In genomic region chr14:25516640-25517591, GRCm38 (mm10) we compare ENCODE assay signal across 8 mouse cellular contexts. TPM values are rescaled to one million over a fixed set of nuclear protein-coding genes. Genes with fewer than 3 reads are reported as not detected.
A peak's percentile ranks its signal among the peaks of the same experiment; 100 is the strongest.
DNase-seq lines count a peak whose midpoint lies in the region; ATAC-seq and TF ChIP-seq lines count a peak whose summit lies in the region.

No protein-coding gene starts in this region.

- H3K4me3 ChIP-seq in lung, adult 2 months (replicated peaks; ENCODE audit: extremely low read depth, low read depth, low read length): no peak overlapping the region

- H3K36me3 ChIP-seq in splenic B cell, adult 2 months (ENCODE audit: control insufficient read depth, insufficient read depth, low read length, poor library complexity, severe bottlenecking): no peaks in the 10 kb centered on the region

- ATAC-seq in erythroid progenitor cell, adult 5-6 weeks (replicated peaks; ENCODE audit: low FRiP score, poor library complexity, severe bottlenecking): 0 out of 2 replicates have a peak, but pooled peaks have one; percentile 16
- ATAC-seq in inflammation-experienced regulatory T-cells, adult 6 months: peak; percentile 93

- TF ChIP-seq POLR2A in lung, adult 2 months (IDR thresholded peaks at IDR 0.05; ENCODE audit: borderline replicate concordance, extremely low read depth, low read depth, low read length): peak; percentile 49; the same call in 1 of the 2 replicates

- peaks cover 49% of the 10 kb centered on the region for H3K4me1 ChIP-seq in lung, adult 2 months (ENCODE audit: control insufficient read depth, insufficient read depth, low read length)

- DNase-seq in gastrocnemius, adult 18-20 months (ENCODE audit: low spot score): peak; percentile 74
- no peak for DNase-seq in gastrocnemius, postnatal 4 days (ENCODE audit: low spot score in 2 of 2)
- peak; percentile 80 for DNase-seq in T-cell, adult 2 months (ENCODE audit: low spot score)
- DNase-seq in lung, adult 2 months: no peak
- DNase-seq in splenic B cell, adult 2 months (ENCODE audit: low read depth, low spot score): peak; percentile 67
- no peak for DNase-seq in frontal cortex, postnatal 10 days (ENCODE audit: low spot score in 2 of 2)

- no peaks in the 10 kb centered on the region for H3K27me3 ChIP-seq in splenic B cell, adult 2 months (ENCODE audit: control insufficient read depth, insufficient read depth, low read length, poor library complexity, severe bottlenecking)

- WGBS in lung, adult 2 months: 25% methylated on average over 13 of the region's 13 CpGs

- TF ChIP-seq CTCF in lung, adult 2 months (IDR thresholded peaks at IDR 0.05; ENCODE audit: insufficient read depth, low read length): peak; percentile 36; the same call in 1 of the 2 replicates

RNA-seq across cellular contexts. Expression of gene Zmiz1, which starts 57.9 kb away (rescaled TPM):
- 10 to 100 TPM; 26.6 to 28.6 TPM for total RNA-seq in gastrocnemius, adult 18-20 months (2021)
- 10 to 100 TPM; 53.8 to 55.2 TPM for total RNA-seq in gastrocnemius, postnatal 4 days (2021)
- 20.9 and 36.0 TPM in 2 replicates for total RNA-seq in erythroid progenitor cell, adult 5-6 weeks (2015; ENCODE audit: low replicate concordance)
- total RNA-seq in erythroid progenitor cell, adult 5-6 weeks (2017; ENCODE audit: low replicate concordance): 4.0 and 4.6 TPM in 2 replicates
- polyA plus RNA-seq in inflammation-experienced regulatory T-cells, adult 6 months (2017; shearing (Covaris generic)): 10 to 100 TPM; 24.5 to 30.1 (median 26.1) TPM
- polyA plus RNA-seq in lung, adult 2 months (2012; rRNA removed): 51.6 and 52.6 TPM in 2 replicates

Comparison
In these comparisons a context has a peak if more than half of its experiments do, and no peak if none do; other contexts are left out.
1. DNase-seq: peak in gastrocnemius, adult 18-20 months (single experiment), T-cell, adult 2 months (single experiment) and splenic B cell, adult 2 months (single experiment); none in gastrocnemius, postnatal 4 days (0 of 2), lung, adult 2 months (single experiment) and frontal cortex, postnatal 10 days (0 of 2).